Mouse (Mus musculus): Measurements from ENCODE around the gene Kat6b.

Kat6b gene

GRCm38 (mm10) chr14:21561396-21562065 lies 80.3 kb downstream of the Kat6b start:
- no peak for DNase-seq

GRCm38 (mm10) chr14:21563584-21564118 lies 82.4 kb downstream of the Kat6b start:
- no peak for DNase-seq

- no peak for DNase-seq
Observed at GRCm38 (mm10) chr14:21565541-21566353, 84.5 kb downstream of the Kat6b start.

- DNase-seq, result no peak
Observed at GRCm38 (mm10) chr14:21567293-21567984, 86.2 kb downstream of the Kat6b start.

GRCm38 (mm10) chr14:21568821-21569220 lies 87.6 kb downstream of the Kat6b start:
- no peak for DNase-seq

GRCm38 (mm10) chr14:21574686-21575309 lies 93.6 kb downstream of the Kat6b start:
- no peak for DNase-seq

- no peak for DNase-seq
Observed at GRCm38 (mm10) chr14:21576867-21577266, 95.6 kb downstream of the Kat6b start.

- no peak for DNase-seq
Observed at GRCm38 (mm10) chr14:21581198-21581597, 100.0 kb downstream of the Kat6b start.

GRCm38 (mm10) chr14:21582301-21582700 lies 101.1 kb downstream of the Kat6b start:
- no peak for DNase-seq

- DNase-seq, result no peak
Observed at GRCm38 (mm10) chr14:21583051-21583450, 101.8 kb downstream of the Kat6b start.

- no peak for DNase-seq
Observed at GRCm38 (mm10) chr14:21583868-21584267, 102.6 kb downstream of the Kat6b start.

- peak in 1 of 2 experiments; percentile 48 for DNase-seq
Observed at GRCm38 (mm10) chr14:21584468-21585135, 103.4 kb downstream of the Kat6b start.

- DNase-seq, result peak in 1 of 2 experiments; percentile 53
Observed at GRCm38 (mm10) chr14:21585491-21586251, 104.4 kb downstream of the Kat6b start.

GRCm38 (mm10) chr14:21586481-21587118 lies 105.4 kb downstream of the Kat6b start:
- DNase-seq, result no peak

- no peak for DNase-seq
Observed at GRCm38 (mm10) chr14:21587931-21588330, 106.7 kb downstream of the Kat6b start.

- peak; percentile 86 to 92 for DNase-seq
Observed at GRCm38 (mm10) chr14:21589620-21590019, 108.4 kb downstream of the Kat6b start.

GRCm38 (mm10) chr14:21590205-21590604 lies 109.0 kb downstream of the Kat6b start:
- no peak for DNase-seq

GRCm38 (mm10) chr14:21592152-21592551 lies 110.9 kb downstream of the Kat6b start:
- no peak for DNase-seq

- no peak for DNase-seq
Observed at GRCm38 (mm10) chr14:21592985-21593750, 111.9 kb downstream of the Kat6b start.
